Mouse (Mus musculus) activated CD4-positive, CD25-positive, alpha-beta regulatory T cell, adult 4 months (primary cell): Measurements from ENCODE around the gene Cdkl3. TPM values are rescaled to one million over a fixed set of nuclear protein-coding genes. Genes with fewer than 3 reads are reported as not detected.

Experiments used
- ATAC-seq: one replicate; pipeline ENCODE4 v1.8.0; 2017
- polyA plus RNA-seq, 2 experiments: library from polyadenylated mRNA; unstranded; fragments of 100-300 nt; shearing (Covaris generic); gene quantifications; one replicate each; pipeline ENCODE4 v1.2.1; 2017

Gene Cdkl3
- polyA plus RNA-seq, 2 experiments from 2014 or later = 3.1 to 4.0 TPM

GRCm38 (mm10) chr11:52127169-52127568 lies 123.1 kb downstream of the Cdkl3 start:
- ATAC-seq = no peak

DNA sequence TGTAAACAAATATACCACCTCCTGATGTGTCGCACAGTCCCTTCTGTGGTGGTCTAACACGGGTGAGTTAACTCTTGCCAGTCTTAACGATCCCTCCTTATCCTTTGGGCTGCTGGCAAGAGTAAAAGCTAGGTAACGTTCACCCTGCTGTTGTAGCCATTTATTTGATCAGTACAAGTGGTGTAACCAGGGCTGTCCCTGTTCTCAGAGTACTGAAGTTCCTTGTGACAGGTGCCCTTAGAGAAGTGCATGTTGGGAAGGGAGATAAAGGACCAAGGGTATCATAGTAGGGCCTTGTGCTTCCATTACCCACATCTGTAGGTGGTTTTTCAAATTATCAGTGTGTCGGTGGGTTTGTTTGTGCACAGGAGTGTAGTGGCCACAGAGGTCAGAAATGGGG lies 123.7 kb downstream of the Cdkl3 start:
- no peak for ATAC-seq

- ATAC-seq = no peak
Observed at GRCm38 (mm10) chr11:52128316-52129061, 124.5 kb downstream of the Cdkl3 start.

DNA sequence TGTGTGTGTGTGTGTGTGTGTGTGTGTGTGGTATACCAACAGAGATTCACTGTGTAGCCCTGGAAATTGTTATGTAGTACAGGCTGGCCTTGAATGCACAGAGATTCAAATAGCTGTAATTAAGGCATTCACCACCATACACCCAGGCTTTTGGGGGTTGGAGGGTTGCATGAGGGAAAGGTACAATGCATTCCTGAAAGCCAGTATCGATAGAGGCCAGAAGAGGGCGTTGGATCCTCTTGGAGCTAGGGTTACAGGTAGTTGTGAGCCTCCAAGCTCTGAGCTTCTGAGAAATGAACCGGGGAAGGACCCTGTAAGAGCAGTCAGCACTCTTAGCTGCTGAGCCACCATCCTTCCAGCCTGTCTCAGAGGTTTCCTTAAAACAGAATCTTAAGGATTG lies 125.2 kb downstream of the Cdkl3 start:
- peak; percentile 14 for ATAC-seq

- no peak for ATAC-seq
Observed at GRCm38 (mm10) chr11:52129621-52130450, 125.8 kb downstream of the Cdkl3 start.

DNA sequence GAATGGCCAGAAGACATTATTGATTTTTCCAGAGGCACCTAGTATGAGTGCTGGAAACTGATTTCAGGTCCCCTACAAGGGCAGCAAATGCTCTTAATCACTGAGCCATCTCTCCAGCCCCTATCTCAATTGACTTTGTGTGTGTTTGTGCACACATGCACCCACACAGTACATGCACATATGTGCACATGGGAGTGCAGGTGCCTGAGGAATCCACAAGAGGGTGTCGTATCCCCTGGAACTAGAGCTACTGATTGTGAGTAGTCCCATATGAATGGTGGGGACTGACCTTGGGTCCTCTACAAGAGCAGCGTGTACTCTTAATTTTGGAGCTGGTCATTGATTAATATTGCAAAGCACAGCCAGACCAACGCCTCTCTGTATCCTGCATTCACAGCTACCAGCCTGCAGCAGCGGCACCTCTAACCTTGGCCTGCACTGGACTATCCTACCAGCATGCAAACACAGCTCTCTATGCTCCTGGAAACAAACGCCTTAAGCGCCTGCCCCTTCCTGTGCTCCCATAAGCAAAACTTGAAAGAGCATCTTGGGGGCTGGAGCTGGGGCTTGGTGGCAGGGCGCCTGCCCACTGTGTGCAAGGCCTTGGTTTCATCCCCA lies 126.5 kb downstream of the Cdkl3 start:
- ATAC-seq = no peak

Other genes with a start within 250 kb of the Cdkl3 start
- 10 to 100 TPM; 20.9 to 28.3 TPM for gene Sec24a, start 240.6 kb upstream of the Cdkl3 start, polyA plus RNA-seq
- 100 to 1,000 TPM; 152 to 155 TPM for gene Sar1b, start 240.5 kb upstream of the Cdkl3 start, polyA plus RNA-seq
- gene Jade2, start 146.6 kb upstream of the Cdkl3 start, polyA plus RNA-seq = 10 to 100 TPM; 13.5 to 17.6 TPM
- 10 to 100 TPM; 80.8 to 84.4 TPM for gene Cdkn2aipnl, start 36.6 kb upstream of the Cdkl3 start, polyA plus RNA-seq
- gene Ube2b, start 3.5 kb upstream of the Cdkl3 start, polyA plus RNA-seq = 100 to 1,000 TPM; 141 to 220 TPM
- gene Ppp2ca, start 94.5 kb downstream of the Cdkl3 start, polyA plus RNA-seq = 10 to 100 TPM; 11.0 to 18.0 TPM
- not detected for gene Olfr1373, start 141.3 kb downstream of the Cdkl3 start, polyA plus RNA-seq
- not detected for gene Olfr1371, start 209.8 kb downstream of the Cdkl3 start, polyA plus RNA-seq
- 100 to 1,000 TPM; 281 to 307 TPM for gene Skp1a, start 227.8 kb downstream of the Cdkl3 start, polyA plus RNA-seq